Mouse (Mus musculus) thymus, postnatal 36 days (tissue): ENCODE measurements at regions not wholly inside any gene's neighbourhood (a gene's known extent, or its start where the extent isn't known, plus 50 kb on each side); places are given as distances from the start of the nearest gene placed in this dataset.

ENCODE experiments used
- DNase-seq, 2 experiments: peaks; one replicate each; pipeline ENCODE4 v3.0.0; 2022; ENCODE audit warnings: mixed read lengths in 2 of 2

GRCm38 (mm10) chr10:98309667-98310066 lies 583.1 kb upstream of the C030005K15Rik start:
- no peak for DNase-seq

DNA sequence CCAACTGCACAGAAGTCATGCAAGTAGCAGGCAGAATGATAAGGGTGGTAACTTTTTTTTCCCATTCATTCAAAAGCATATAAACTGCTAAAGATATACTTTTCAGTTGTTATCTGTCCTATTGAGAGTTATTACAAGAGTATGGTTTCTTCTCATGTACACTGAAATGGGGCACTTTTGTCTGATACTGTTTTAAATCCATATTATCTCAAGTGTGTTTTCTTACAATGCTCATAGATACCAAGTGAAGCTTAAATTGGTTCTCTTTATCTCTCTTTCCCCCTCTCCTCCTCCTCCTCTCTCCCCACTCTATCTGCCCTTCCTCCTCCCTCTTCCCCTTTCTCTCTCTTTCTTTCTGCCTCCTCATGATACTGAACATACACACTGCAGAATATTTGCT lies 584.8 kb upstream of the C030005K15Rik start:
- DNase-seq: no peak

- no peak for DNase-seq
These were observed 591.9 kb upstream of the C030005K15Rik start for GRCm38 (mm10) chr10:98318416-98318815.

DNA sequence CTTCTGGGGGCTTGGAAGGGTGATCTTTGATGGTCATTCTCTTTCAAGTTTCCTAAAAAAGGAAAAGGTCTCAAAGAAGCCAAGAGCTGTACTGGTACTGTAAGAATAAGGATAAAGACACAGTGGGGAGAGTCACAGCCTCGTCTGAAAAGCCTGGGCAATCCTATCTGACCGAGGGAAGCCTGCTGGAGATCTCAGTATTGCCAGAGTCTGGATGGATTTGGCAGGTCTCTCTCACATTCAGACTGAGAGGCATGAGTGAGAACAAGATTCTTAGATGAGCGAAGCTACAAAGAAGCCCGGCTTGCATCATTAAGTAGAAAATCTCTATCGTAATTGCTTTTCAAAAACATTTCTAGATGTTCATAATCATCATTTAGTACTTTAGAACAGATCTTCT lies 590.4 kb upstream of the Atp2b1 start:
- no peak for DNase-seq

DNA sequence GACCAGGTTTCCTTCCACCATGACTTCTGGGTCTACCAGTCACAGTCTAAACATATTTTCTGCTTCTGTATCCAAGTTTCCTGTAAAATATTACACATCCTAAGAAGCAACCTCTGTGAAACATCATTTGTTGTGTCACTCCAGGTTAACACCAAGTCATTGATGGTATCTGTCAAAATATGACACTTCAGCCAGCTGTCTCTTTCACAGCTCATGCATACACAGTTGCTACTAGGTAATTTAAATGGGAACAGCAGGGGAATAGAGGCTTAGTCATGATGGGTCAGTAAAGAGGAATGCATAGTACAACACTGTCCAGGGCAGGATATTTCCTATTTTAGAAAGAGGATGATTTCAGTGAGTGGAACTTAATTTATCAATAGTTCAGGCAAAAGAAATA lies 589.6 kb upstream of the Atp2b1 start:
- DNase-seq: no peak

DNA sequence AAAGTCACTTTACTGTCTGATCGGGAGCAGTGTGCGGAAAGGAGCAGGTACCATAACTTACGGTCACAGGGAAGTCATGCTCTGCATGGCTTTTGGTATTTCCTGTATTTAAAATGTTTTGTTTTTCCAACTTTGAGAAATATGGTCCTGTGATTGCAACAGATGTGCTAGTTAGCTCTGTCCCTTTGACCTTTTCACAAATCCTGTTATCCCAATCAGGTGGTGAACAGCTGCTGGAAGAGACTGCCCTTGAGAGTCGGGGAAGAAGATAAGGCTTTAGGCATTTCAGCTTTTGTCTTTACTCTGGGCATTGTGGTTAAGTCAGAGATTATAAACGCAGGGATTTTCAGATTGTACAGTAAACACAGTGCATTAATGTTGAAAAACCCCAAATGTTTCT lies 588.5 kb upstream of the Atp2b1 start:
- no peak for DNase-seq

GRCm38 (mm10) chr10:98332682-98333081 lies 581.5 kb upstream of the Atp2b1 start:
- DNase-seq: no peak

DNA sequence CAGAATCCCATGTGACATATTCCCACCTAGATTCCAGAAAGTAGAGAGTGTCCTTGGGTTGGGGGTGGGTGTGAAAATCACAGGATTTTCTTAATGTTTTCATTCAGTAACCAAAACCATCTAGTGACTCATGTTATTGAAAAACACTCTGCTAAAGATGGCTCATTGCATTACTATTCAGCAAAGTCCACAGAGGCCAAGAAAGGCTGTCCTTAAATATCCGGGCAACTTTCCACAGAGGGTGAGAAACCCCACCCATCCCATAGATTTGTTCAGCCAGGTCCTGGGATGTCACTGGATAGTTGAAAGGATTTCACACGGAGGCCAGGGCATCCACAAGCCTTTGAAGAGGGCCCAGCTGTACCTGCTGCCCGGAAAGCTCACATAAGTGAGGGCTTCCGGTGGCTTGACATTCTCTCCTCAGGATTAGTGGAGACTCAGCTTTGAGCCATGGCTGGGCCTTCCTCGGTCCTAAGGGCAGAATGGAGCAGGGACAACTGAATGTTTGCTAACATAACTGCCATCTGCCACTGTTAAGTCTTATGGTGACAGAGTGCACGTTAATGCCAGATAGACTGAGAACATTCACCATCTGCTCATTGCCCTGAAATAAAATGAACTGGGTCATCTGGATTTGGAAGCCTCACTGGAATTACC lies 580.7 kb upstream of the Atp2b1 start:
- DNase-seq: no peak

GRCm38 (mm10) chr10:98343827-98344226 lies 570.4 kb upstream of the Atp2b1 start:
- DNase-seq: no peak

- no peak for DNase-seq
These were observed 564.7 kb upstream of the Atp2b1 start for GRCm38 (mm10) chr10:98349466-98349865.

DNA sequence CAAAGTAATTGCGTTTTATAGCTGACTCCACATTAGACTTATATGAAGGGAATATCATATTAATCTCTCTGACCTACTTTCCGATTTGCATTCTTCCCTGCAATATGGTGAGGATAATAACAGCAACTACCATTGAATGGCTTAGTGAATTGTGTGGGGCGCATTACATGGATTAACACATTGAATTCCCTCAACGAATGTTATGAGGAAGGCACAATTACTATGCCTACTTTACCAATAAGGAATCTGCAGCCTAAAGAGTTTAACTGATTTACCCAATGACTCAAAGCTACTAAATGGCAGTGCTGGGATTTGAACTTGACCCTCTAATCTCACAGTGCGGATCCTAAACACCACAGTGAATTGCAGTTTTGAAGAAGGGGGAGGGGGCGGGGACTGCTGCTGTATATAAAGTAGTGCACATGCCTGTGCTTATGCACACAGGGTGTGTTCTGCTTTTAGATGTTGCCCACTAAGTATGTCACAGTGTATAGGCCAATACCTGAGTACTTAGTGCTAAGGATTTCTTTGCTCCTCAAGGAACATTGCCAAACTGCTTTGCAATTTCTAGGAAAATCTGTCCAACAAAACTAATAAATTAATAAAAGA lies 563.8 kb upstream of the Atp2b1 start:
- DNase-seq: no peak

GRCm38 (mm10) chr10:98352061-98352460 lies 562.1 kb upstream of the Atp2b1 start:
- no peak for DNase-seq

GRCm38 (mm10) chr10:98354486-98354885 lies 559.7 kb upstream of the Atp2b1 start:
- DNase-seq: no peak

DNA sequence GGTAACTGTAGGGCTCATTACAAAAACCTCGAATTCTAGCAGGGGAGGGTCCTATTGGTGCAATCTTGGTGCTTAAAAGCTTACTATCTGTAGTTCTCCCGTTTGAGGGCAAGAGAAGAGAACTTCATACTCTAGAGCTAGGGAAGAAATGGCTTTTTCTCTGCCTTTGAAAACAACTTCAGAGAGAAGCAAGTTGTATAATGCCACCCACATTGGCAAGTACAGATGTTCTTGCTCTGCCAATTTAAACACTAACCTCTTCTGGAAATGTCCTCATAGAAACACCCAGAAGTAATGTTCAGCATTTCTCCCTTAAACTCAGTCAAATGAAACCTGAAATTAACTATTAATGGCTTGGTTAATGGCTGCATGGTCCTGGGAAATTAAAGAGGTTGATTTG lies 549.6 kb upstream of the Atp2b1 start:
- DNase-seq: no peak

DNA sequence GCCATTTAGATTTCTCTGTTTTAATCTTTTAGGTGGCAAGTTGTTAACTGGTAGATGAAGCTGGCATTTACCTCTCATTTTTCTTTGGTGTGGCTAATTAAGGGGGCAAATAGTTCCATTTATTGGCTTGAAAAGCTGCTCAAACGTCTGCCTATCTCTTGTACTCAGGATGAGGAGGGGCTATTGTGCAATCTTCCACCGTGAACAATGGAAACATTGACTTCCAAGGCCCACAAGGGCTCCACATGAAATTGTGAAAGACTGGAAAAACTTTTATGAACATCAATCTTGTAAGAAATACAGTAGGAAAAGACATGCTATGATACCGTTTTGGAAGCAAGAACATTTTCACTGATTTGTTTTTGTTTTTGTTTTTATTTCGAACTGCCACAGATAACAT lies 541.6 kb upstream of the Atp2b1 start:
- DNase-seq: no peak

DNA sequence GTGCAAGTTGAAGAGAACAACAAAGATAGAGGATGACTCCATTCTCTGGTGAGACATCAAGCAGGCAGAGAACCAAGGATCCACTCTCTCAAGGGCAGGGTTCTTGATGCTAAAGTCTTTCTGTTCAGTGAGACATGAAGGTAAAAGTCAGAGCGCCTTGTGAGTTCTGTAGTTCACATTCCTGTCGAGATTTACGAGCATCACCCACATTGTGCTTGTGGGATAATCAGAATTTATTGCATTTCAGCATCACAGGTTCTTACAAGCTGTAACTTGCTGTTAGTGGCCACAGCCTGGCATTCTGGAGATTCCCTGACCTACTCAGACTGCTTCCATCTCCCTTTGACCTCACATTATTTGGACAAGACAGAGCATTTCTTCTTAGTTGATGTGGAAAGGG lies 540.9 kb upstream of the Atp2b1 start:
- DNase-seq: no peak

DNA sequence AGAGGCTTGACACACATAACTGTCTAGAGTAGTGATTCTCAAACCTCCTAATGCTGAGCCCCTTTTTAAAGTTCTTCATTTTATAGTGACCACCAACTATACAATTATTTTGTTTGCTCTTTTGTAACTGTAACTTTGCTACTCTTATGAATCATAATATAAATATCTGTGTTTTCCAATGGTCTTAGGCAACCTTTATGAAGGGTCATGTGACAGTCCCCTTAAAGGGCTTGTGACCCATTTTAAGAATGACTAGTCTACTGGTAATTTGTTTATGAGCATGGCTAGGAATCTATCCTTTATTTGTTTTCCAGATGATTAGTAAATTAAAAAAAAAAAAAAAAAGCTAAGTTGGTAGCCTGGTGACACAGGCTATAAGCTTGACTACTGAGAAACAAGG lies 539.5 kb upstream of the Atp2b1 start:
- no peak for DNase-seq

DNA sequence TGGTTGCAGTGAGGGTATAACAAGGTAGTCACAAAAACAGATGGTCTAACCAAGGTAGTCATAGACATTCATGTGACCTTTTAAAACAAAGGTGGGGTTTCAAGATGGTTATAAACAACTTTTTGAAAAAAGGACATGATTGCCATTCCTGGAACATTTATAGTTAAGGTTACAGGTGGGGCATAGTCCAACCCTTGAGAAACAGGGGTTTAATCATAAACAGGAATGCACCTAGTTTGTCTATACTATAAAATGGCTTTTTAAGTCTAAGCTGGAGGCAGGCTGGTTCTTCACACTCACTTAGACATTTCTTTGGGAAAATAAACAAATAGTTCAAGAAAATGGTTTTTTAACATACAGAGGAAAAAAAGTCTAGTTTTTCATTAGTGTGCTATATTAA lies 525.7 kb upstream of the Atp2b1 start:
- no peak for DNase-seq

- DNase-seq: no peak
These were observed 514.3 kb upstream of the Atp2b1 start for GRCm38 (mm10) chr10:98399864-98400263.

GRCm38 (mm10) chr10:98417807-98418743 lies 496.1 kb upstream of the Atp2b1 start:
- DNase-seq: no peak

DNA sequence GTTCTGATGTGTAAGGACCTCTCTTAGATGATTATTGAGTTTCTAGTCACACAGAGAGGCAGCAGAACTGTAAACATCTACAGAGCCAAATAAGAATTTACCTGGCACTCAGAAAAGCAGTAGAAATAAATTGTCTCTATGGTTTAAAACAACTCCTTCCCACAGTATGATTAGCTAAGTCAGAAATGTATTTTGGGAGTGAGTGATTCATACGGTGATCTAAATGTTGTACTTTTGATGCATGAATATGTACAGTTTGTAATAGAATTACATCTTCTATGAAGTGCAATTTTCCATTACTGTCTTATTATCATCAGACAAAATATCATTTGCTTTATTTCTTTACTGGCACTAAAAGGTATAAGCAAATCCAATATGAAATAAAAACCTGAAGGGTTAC lies 489.8 kb upstream of the Atp2b1 start:
- no peak for DNase-seq

GRCm38 (mm10) chr10:98434974-98435373 lies 479.2 kb upstream of the Atp2b1 start:
- no peak for DNase-seq

DNA sequence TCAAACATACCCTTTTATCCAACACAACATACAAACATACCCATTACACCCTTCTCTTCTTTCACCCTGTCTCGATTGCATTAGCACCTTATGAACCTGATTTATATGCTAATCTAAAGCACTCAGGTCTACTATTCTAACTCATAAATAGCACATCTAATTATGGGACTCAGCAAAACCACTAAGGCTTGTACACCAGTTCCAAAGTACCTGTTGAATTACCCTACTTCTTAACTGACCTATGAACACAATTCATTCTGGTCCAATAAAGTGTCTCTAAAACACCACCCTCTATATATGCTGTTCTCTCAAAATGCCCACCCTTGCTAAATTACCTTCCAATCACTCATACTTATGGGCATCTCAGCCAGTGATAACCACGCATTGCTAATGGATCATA lies 452.7 kb upstream of the Atp2b1 start:
- no peak for DNase-seq

- no peak for DNase-seq
These were observed 439.6 kb upstream of the Atp2b1 start for GRCm38 (mm10) chr10:98474581-98474980.
